Mouse (Mus musculus): ENCODE results near the gene Kl. TPM values are rescaled to one million over a fixed set of nuclear protein-coding genes. Genes with fewer than 3 reads are reported as not detected.

Kl gene
- total RNA-seq, 2 experiments from 2014 or later: 0.62 to 11.5 TPM

DNA sequence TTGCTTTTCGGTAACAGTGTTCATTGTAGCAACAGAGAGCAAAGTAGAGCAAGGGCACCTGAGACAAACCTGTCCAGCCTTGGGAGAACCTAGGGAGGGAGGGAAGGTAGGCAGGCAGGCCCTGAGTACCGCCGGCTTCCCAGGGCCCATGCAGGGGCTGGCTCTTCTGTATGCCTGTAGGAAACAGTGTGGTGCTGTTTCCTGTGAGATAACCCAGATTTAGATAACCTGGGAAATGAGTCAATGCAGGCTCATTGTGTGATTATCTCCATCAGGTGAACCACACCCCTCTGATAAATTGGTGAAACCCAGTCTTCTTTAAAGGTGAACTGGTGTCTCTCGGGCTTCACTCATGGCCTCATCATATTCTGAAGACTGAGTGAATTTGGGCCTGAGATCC lies 73.7 kb downstream of the Kl start:
- no peak for DNase-seq (ENCODE audit: low spot score in 2 of 2)

DNA sequence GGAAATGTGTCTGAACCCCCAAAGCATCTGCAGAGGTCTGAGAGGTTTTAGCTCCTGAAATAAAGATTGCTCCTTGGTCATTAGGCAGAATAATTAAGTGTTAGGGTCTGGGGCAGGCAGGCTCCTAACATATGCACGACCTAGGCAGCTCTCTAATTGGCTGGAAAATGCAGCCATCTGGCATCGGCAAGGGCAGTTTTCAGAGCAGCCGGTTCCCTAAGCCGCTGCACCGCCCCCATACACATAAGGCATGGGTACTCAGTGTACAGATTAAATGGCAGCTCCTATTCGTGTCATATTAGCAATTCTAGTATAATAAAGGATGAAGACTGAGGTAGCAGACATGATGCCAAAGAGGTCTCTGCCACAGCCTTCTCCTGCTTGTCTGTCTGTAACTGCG lies 74.8 kb downstream of the Kl start:
- no peak for DNase-seq (ENCODE audit: low spot score in 2 of 2)

DNA sequence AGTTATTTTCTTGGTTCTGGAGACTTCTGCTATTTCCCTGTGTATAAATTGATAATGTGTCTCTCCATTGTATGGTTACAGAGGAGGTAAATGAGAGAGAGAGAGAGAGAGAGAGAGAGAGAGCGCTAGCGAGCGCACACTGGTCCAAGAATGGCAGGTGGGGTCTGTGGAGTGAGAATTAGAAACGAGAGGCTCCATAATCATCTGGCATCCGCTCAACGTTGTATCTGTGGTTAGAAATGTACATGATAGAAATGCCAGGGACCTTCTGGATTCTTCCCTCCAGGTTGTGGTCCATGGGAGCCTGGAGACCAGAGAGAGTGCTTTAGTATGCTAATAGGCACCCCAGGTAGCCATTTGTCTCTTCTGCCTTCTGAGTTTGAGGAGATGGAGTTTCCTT lies 76.5 kb downstream of the Kl start:
- DNase-seq (ENCODE audit: low spot score in 2 of 2): no peak

DNA sequence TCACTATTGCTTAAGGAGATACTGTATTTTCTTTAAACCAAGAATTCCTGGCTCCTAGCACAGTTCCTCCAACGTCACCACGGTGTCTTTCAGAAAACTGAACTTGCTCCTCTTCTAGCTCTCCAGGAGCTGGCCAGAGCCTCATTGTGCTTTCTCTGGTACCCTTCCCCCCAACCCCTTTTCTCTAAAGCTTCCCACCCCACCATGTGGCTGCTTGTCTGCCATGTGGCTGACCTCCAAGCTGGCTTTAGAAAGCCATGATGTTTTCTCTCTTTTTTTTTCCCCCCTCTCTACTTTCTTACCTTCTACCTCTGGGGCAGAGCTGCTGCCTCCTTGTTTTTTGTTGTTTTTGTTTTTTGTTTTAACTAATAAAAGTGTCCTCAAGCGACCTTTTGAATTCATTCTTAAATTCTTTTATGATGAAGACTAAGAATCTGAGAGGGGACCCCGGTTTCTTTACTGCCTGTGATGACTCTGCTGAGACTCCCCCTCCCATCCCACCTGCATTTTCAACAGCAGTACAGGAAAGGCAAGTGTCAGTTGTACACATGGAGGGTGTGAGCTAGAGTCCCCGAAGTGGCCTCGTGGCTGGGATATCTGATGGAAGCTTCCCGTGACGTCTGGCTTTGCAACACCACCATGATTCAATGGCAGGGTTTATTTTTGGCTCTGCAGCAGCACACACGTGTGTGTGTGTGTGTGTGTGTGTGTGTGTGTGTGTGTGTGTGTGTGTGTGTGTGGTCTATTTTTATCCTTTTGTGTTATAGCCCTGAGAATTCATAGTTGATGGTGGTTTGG lies 82.5 kb downstream of the Kl start:
- no peak for DNase-seq (ENCODE audit: low spot score in 2 of 2)

DNA sequence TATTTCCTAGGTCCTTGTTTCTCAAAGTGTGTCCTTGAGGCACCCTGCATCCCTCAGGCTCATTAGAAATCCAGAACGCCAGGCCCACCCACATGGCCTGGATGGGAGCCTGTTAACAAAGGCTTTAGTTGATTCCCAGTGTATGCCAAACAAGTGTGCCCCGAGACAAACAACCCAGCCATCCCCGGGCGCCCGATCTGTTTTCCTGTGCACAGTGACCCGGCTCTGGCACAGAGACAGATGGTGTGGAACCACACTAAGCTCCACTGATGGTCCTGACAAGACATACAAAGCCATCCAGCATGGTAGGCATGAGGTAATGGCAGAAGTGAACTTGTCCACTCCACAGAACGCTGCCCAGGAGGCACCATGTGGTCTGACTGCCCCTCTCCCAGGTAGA lies 85.5 kb downstream of the Kl start:
- DNase-seq (ENCODE audit: low spot score in 2 of 2): no peak

DNA sequence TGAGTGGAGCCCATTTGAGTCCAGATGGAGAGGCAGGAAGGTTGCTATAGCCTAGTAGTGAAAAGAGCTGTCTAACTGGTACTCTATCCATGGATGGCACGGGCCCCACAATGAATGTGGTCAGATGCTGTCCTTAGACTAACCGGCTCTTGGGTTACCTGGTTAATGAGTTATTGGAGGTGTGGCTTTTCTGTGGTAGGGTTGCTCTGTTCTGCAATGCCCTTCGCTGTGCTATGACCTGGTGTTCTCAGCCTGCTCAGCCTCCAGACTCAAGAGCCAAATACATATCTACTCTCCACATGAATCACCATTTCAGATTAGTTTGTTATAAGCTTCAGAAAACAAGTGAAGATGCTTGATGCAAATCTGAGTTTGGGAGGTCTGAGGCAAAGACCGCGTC lies 90.5 kb downstream of the Kl start:
- no peak for DNase-seq (ENCODE audit: low spot score in 2 of 2)
